Mouse (Mus musculus): ENCODE results near the gene Pga5. TPM values are rescaled to one million over a fixed set of nuclear protein-coding genes. Genes with fewer than 3 reads are reported as not detected.

Pga5 gene
- total RNA-seq, 1 experiment from 2014 or later, result not detected

- ATAC-seq (ENCODE audit: extremely low read depth, insufficient number of reproducible peaks, low FRiP score, poor library complexity, severe bottlenecking), result no peak
These were observed 1.2 kb downstream of the Pga5 start for GRCm38 (mm10) chr19:10676656-10677055.

DNA sequence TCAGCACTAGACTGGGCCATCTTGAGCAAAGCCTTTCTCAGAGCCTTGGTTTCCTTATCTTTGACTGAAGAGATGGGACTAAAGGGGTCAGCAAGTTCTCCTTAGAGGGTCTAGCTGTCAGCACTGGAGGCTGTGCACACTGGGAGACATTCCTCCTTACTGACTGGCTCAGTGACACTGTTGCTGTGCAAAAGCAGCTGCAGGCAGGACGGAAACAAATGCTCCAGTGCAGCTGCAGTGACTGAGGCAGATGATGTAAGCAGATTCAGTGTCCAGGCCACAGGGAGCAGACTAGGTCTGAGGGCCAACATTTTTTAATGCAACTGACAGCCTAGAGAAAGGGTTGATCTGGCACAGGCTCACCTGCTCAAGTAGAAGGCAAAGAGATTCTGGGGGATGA lies 4.6 kb downstream of the Pga5 start:
- ATAC-seq (ENCODE audit: extremely low read depth, insufficient number of reproducible peaks, low FRiP score, poor library complexity, severe bottlenecking), result no peak

- ATAC-seq (ENCODE audit: extremely low read depth, insufficient number of reproducible peaks, low FRiP score, poor library complexity, severe bottlenecking), result no peak
These were observed 5.9 kb downstream of the Pga5 start for GRCm38 (mm10) chr19:10671854-10672417.

DNA sequence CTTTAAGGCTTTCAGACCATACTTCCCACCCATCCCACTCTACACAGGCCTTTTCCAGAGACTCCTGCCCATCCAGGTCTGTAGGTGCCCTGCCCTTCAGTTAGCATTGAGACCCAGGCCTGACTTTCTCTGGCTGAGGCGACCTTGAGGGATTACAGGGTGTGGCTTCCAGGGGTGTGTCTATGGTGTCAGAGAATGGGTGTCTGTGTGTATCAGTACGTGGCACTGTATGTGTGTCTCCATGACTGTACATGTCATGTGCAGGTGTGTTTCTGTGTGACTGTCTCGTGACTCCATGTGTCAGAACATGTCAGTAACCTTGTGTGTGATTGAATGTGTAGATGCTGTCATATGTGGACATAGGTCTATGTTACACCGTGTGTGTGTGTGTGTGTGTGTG lies 6.6 kb downstream of the Pga5 start:
- ATAC-seq (ENCODE audit: extremely low read depth, insufficient number of reproducible peaks, low FRiP score, poor library complexity, severe bottlenecking), result no peak

DNA sequence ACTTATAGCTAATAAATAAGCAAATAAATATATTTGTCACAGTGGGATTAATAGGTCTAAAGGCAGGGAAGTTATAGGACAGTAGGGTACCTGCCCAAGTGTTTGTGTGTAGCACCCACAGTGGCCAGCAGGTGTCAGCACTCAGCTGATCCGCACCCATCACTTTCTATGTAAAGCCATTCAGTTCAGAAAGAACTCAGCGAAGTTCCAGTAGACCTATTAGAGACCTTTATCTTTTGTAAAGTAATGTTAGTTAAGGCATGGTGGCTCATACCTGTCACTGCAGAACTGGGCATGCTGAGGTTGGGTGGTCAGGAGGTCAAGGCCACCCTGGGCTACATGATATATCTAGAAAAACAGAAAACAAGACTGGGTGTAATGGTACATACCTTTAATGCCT lies 12.4 kb downstream of the Pga5 start:
- ATAC-seq (ENCODE audit: extremely low read depth, insufficient number of reproducible peaks, low FRiP score, poor library complexity, severe bottlenecking), result peak; percentile 78

- ATAC-seq (ENCODE audit: extremely low read depth, insufficient number of reproducible peaks, low FRiP score, poor library complexity, severe bottlenecking), result no peak
These were observed 12.8 kb downstream of the Pga5 start for GRCm38 (mm10) chr19:10665093-10665492.

GRCm38 (mm10) chr19:10662665-10663064 lies 15.2 kb downstream of the Pga5 start:
- ATAC-seq (ENCODE audit: extremely low read depth, insufficient number of reproducible peaks, low FRiP score, poor library complexity, severe bottlenecking), result no peak

GRCm38 (mm10) chr19:10661919-10662318 lies 16.0 kb downstream of the Pga5 start:
- ATAC-seq (ENCODE audit: extremely low read depth, insufficient number of reproducible peaks, low FRiP score, poor library complexity, severe bottlenecking), result no peak

- ATAC-seq (ENCODE audit: extremely low read depth, insufficient number of reproducible peaks, low FRiP score, poor library complexity, severe bottlenecking), result no peak
These were observed 16.5 kb downstream of the Pga5 start for GRCm38 (mm10) chr19:10661373-10661772.

DNA sequence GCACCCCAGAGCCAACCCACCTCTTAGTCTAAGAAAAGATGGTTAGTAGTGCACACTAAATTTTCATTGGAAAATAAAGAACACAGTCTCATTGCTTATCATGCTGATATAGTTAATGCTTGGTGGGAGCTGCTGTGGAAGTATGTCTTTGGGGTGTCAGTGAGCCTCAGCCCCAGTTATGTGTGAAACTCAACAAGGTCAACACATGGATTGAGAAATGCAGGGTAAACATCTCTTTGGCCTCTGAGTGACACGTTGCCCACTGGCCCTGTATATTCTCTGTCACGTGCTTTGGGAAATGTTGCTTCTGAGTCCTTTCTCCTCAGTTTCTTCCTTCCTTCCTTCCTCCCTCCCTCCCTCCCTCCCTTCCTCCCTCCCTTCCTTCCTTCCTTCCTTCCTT lies 19.5 kb downstream of the Pga5 start:
- no peak for ATAC-seq (ENCODE audit: extremely low read depth, insufficient number of reproducible peaks, low FRiP score, poor library complexity, severe bottlenecking)

GRCm38 (mm10) chr19:10657742-10658141 lies 20.1 kb downstream of the Pga5 start:
- ATAC-seq (ENCODE audit: extremely low read depth, insufficient number of reproducible peaks, low FRiP score, poor library complexity, severe bottlenecking), result no peak

- no peak for ATAC-seq (ENCODE audit: extremely low read depth, insufficient number of reproducible peaks, low FRiP score, poor library complexity, severe bottlenecking)
These were observed 21.8 kb downstream of the Pga5 start for GRCm38 (mm10) chr19:10656058-10656457.

- no peak for ATAC-seq (ENCODE audit: extremely low read depth, insufficient number of reproducible peaks, low FRiP score, poor library complexity, severe bottlenecking)
These were observed 29.7 kb downstream of the Pga5 start for GRCm38 (mm10) chr19:10648156-10648555.

GRCm38 (mm10) chr19:10645616-10646015 lies 32.3 kb downstream of the Pga5 start:
- ATAC-seq (ENCODE audit: extremely low read depth, insufficient number of reproducible peaks, low FRiP score, poor library complexity, severe bottlenecking), result no peak

GRCm38 (mm10) chr19:10640589-10641378 lies 37.1 kb downstream of the Pga5 start:
- no peak for ATAC-seq (ENCODE audit: extremely low read depth, insufficient number of reproducible peaks, low FRiP score, poor library complexity, severe bottlenecking)

DNA sequence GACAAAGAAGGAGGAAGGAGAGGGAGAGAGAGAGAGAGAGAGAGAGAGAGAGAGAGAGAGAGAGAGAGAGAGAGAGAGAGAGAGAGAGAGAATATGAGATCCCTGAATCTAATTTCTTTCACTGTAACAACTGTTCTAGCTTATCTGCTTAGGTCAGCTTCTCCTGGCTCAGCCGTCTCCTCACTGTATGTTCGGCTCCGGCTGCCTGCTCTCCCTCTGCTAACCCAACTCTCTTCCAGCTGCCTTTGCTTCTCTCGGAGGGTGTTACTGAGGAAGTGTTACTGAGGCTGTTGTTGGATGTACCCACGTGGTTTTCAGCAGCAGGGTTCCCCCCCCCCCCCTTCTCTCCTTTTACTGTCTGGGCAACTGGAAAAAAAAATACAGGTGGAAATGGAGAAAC lies 37.8 kb downstream of the Pga5 start:
- ATAC-seq (ENCODE audit: extremely low read depth, insufficient number of reproducible peaks, low FRiP score, poor library complexity, severe bottlenecking), result no peak

DNA sequence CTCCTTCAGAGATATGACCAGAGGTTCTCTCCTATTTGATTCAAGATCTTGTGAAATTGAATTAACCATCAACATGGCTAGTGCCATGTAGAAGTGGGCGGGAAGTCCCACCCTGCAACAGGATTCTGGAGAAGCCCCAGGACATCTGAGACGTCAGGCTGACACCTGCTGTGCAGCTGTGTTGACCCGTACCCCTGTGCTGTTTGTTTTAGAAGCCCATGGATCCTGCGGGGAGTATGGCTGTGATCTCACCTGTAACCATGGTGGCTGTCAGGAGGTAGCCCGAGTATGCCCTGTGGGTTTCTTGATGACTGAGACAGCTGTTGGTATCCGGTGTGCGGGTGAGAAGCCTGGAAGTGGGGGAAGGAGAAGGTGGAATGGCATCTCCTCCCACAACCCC lies 40.0 kb downstream of the Pga5 start:
- no peak for ATAC-seq (ENCODE audit: extremely low read depth, insufficient number of reproducible peaks, low FRiP score, poor library complexity, severe bottlenecking)

DNA sequence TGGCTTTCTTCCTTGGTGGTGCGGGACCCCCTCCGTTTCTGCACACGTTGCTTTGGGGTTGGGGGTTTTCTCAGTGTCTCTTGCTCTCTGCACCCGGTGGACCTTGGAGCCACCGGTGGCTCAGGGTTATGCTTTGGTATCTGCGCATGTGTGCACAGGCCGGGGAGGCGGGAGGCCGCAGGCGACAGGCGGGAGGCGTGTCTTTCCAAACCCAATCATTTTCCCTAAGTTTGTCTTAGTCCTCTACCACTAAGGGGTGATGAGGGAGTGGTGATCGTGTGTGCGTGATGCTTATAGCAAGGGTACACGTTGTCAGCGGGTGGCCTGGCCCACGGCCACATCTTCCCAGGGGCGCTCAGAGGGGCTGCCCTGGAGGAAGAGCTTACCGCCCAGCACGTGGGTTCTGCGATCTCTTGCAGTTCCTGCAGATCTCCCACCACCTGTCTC lies 43.0 kb downstream of the Pga5 start:
- ATAC-seq (ENCODE audit: extremely low read depth, insufficient number of reproducible peaks, low FRiP score, poor library complexity, severe bottlenecking), result no peak

- no peak for ATAC-seq (ENCODE audit: extremely low read depth, insufficient number of reproducible peaks, low FRiP score, poor library complexity, severe bottlenecking)
These were observed 43.6 kb downstream of the Pga5 start, which contains the start of gene Vwce for GRCm38 (mm10) chr19:10634106-10634871. TSS of gene Vwce (plus strand) at chr19:10634213.
